Mouse (Mus musculus): ENCODE data around the gene Cxcl1.

Cxcl1 gene

DNA sequence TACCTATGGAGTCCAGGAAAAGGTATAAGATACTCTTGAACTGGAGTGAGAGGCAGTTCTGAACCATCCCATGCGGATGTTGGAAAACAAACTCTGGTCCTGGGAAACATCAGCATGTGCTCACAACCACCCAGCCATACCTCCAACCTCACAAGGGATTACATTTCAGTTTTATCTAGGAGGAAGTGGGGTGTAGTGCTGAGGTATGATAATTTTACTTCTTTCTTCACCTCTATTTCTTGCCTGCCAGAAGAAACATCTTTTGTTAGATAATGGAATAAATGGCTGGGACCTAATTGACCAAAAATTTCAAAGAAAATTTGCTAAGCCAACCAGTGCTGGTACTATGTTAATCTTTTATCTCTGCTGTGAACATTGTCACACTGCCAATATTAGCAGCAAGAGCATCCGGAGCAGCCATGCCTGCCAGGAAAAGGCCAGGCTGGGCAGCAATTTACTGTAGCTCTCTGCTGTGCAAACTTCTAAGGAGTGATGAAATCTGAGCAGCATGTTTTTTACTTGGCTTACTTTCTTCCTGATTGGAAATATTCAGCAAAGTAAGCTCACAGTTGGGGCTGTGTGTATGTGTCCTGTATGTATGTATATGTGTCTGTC is 6.3 kb upstream of the Cxcl1 start:
- intact Hi-C loops (cut with DNase I): no loop called here

DNA sequence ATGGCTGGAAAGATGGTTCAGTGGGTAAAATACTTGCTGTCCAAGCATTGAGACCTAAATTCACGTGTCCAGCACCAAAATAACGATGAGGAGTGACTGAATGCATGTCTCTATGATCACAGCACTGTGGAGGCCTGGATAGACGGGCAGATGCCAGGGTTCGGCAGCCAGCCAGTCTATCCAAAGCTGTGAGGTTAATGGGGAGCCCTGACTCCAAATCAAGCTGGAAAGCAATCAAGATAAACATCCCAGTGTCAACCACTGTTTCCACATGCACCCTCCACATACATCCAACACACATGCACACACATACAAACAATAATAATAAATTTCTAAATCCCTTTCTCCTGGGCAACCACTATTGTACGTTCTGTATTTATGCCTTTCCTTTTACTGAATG is 2.4 kb upstream of the Cxcl1 start:
- intact Hi-C loops (cut with DNase I): no loop called here

DNA sequence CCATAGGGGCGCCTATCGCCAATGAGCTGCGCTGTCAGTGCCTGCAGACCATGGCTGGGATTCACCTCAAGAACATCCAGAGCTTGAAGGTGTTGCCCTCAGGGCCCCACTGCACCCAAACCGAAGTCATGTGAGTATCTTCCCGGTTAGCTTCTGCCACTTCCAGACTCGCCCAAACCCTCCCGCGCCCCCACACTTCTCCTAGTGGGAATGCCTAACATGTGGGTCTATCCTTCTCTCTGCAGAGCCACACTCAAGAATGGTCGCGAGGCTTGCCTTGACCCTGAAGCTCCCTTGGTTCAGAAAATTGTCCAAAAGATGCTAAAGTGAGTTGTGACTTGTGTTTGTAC is 398 bp downstream of the Cxcl1 start:
- intact Hi-C loops (cut with DNase I): loop anchor here (10.0 kb wide), 1 partner anchor 107 kb away; the partner anchor contains the start of gene Cxcl3

DNA sequence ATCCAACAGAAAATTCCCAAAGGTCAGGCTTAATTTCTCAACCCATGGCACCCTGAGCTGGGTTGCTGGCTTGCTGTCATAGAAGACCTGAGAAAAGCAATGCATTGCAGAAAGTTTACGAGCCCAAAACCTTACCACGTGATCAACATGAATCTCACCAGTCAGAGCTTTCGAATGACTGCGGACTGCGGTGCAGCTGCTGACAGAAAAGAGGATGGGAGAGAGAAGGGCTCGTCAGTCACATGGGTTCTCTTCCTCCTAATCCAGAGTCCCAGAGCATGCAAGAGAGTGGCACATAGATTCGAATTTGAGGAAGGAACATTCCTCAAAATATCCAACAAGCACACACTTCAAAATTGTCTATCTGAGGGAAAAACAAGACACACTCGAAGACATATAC is 3.2 kb downstream of the Cxcl1 start:
- intact Hi-C loops (cut with DNase I): loop anchor here (10.0 kb wide), 1 partner anchor 109 kb away; the partner anchor contains the start of gene Cxcl3

DNA sequence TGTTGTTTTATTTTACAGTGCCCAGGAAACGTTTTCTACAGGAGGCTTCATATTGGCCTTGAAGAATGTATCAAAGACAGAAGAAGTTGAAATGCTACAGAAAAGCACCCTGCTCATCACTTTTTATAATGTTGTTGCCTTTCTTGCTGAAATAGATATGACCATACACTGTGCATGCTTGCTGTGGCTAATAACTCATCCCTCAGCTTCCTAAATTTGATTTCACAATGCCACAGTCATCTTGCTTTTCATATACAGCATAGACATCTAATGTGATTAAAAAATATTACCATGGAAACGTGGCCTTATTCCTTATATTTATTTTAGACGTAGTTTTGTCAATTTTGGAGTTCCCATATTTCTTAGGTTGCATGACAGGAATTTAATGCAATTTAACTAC is 6.4 kb downstream of the Cxcl1 start:
- intact Hi-C loops (cut with DNase I): loop anchor here (10.0 kb wide), 1 partner anchor 113 kb away; the partner anchor contains the start of gene Cxcl3

DNA sequence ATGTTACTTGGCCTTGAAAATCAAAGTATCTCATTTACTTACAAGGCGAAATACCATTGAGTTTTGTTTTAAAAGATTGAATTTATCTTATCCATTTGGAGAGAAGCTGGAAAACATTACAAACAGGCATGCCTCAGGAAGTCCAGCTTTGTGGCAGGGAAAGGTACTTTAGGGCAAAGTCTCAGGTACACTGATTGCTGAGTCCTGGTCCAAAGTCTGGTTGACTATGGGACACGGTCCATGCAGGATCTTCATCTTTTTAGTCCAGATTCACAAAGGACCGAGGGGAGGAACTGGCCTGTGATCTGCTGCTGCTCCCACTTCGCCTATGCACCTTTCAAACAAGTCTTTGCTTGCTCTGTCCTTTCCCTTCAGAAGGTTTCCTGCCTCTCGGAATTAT is 8.3 kb downstream of the Cxcl1 start:
- intact Hi-C loops (cut with DNase I): loop anchor here (10.0 kb wide), 1 partner anchor 115 kb away; the partner anchor contains the start of gene Cxcl3

DNA sequence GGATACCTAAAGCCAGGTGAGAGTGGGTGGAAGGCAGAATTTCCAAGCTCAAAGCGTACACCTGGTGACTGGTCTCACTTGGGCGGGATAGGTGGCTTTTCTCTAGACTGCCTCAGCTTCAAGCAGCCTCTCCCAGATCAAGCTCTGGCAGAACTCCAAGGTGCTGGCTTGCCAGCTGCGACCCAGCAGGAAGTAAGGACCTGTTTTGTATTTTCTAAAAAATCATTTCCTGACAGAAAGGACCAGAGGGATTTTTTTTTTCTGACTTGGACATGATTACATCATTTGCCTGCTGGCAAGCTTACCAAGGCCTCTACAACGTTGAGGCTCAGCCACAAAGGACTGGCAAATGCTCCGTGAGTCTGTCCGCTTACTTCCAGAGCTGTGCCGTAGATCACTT is 9.1 kb downstream of the Cxcl1 start:
- intact Hi-C loops (cut with DNase I): no loop called here

DNA sequence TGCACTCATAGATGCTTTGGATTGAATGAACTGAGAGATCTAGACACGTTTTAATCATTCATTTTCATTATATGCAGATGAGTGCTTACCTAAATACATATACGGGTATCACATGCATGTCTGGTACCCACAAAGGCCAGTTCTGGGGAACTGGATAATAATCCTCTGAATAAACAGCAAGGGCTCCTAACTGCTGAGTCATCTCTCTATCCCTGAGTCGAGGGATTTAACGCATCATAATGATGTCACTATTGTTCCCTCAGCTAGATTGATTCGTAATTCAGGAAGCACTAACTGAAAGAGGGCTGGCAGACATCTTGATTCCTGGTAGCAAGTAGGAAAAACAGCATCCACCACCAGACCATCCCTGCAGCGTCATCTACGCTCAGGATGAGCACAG is 9.6 kb downstream of the Cxcl1 start:
- intact Hi-C loops (cut with DNase I): no loop called here

DNA sequence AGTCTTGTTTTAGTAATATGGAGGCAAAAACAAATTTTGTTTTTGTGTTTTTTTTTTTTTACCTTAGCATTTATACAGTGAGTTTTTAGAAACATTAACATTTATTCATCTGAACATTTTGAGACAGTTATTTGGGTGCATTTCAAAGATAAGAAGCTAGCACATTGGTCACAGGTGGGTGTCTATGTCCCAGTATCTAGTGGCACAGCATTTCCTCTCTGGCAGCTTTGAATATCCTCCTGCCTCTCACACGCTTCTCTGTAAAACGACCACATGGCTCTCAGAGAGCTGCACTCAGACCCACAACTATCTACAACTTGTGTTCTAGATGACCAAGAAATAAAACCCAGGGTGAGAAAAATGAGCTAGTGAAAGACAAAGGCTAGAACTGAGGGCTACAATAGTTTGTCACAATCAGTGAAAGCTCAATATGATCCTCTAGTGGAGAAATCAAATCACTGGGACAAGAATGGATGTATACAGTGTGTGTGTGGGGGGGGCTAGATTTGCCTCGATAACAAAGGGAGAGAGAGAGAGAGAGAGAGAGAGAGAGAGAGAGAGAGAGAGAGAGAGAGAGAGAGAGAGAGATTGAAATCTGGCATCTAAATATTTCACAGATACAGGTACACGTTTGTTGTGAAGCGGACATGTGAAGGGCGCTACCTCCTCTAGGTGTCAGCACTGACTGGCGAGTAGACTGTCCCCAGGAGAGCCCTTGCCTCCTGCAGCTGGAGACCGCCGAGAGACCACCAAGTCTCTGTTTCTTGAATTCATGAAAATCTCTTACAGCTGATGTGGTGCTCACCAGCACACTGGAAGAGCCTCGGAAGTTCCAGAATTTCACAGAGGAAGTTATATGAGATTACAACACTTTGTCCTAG is 11.6 kb downstream of the Cxcl1 start:
- intact Hi-C loops (cut with DNase I): no loop called here

DNA sequence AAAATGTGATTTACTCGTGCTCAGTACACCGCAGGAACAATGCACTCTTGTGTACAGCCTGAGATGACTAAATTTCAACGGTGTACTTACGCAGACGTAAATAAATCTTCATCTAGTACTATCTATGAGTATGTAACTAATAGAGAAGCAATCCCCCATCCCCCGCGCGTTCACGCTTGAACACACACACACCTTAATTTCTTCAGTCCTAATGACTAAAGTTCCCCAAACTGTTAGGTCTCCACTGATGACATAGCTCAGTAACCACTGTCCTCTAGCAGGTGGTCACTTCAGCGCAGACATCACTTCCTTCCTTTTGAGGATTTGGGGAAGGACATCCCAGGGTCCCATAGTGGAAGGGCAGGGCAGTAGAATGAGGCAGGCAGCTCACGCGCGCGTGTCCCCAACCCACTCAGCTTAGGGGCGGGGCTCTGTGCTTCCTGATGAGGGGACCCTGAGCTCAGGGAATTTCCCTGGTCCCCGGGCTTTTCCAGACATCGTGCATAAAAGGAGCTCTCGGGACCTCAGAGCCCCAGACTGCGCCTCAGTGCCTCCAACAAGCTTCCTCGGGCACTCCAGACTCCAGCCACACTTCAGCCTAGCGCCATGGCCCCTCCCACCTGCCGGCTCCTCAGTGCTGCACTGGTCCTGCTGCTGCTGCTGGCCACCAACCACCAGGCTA is 12.4 kb downstream of the Cxcl1 start, which contains the start of gene Cxcl2:
Gene Cxcl2, plus strand, starts transcription at position 533 of the 682 bp plus-strand sequence.
- intact Hi-C loops (cut with DNase I): no loop called here

DNA sequence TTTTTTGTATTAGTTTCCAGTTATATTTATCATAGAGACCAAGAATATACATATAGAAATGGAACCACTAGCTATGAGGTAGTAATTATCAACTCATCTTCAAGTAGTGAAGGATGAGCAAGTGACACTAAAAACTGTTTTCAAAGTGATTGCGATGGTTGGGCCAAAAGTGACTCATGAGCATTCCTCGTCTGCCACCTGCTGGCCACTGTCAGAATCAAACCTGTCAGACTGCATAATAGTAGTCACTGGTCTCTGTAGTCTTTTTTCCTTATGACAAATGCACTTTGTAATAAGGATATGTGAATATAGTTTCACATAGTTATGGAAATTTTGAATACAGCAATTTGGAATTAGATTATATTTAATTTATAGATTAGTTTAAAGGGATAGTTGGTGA is 17.9 kb downstream of the Cxcl1 start:
- intact Hi-C loops (cut with DNase I): loop anchor here (2.0 kb wide), 1 partner anchor 246 kb away; no protein-coding TSS in a partner anchor

DNA sequence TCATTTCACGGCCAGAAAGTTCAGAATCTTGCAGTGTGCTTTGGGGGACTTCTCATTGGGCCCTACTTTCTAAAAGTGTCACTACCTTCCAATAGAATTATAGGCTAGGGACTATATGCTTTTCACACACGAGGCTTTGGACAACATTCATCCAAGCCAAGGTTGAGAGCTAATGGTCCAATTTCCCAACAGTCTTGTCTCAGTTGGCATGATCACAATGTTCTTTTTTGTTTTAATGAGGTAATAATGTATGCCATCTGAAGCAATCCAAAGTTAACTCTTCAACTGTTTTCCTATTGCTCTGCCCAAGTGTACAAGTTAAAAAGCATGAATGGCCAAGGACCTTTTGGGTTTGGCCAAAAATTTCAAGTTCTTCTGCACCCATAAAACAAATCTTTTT is 28.5 kb downstream of the Cxcl1 start:
- intact Hi-C loops (cut with DNase I): no loop called here

DNA sequence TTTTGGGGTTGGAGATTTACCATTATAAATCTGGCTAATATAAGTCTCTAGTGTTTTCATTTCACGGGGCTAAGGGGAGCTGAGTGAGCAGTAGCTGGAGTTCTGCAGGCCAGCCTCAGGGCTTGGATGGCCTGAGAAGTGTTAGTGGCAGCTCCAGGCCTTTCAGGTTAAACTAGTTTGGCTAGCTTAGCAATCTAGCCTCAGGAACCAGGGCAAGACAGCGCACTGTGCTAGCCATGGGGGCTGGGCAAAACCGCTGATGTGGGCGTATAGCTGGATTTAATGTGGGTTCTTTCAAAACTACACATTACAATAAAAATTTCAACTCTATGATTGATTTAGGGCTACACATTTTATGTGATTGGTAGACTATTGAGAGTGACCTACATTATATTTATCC is 31.9 kb downstream of the Cxcl1 start:
- intact Hi-C loops (cut with DNase I): no loop called here

DNA sequence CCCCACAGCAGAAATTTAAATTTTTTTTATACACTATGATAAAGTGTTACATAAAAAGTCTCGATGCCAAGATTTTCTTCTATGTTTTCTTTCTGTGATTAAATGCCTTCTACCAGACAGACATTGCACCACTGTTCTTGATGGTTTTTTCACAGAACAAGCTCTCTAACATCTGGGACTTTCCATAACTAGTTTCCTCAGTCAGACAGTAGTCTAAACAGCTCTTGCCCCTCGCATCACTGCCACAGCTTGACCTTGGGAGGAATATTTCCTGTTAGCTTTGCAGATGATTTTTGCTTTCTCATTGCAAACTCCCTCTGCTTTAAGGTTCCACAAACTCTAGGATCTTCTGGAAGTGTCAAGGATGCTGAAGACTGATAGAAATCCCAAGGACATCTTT is 39.5 kb downstream of the Cxcl1 start:
- intact Hi-C loops (cut with DNase I): no loop called here

DNA sequence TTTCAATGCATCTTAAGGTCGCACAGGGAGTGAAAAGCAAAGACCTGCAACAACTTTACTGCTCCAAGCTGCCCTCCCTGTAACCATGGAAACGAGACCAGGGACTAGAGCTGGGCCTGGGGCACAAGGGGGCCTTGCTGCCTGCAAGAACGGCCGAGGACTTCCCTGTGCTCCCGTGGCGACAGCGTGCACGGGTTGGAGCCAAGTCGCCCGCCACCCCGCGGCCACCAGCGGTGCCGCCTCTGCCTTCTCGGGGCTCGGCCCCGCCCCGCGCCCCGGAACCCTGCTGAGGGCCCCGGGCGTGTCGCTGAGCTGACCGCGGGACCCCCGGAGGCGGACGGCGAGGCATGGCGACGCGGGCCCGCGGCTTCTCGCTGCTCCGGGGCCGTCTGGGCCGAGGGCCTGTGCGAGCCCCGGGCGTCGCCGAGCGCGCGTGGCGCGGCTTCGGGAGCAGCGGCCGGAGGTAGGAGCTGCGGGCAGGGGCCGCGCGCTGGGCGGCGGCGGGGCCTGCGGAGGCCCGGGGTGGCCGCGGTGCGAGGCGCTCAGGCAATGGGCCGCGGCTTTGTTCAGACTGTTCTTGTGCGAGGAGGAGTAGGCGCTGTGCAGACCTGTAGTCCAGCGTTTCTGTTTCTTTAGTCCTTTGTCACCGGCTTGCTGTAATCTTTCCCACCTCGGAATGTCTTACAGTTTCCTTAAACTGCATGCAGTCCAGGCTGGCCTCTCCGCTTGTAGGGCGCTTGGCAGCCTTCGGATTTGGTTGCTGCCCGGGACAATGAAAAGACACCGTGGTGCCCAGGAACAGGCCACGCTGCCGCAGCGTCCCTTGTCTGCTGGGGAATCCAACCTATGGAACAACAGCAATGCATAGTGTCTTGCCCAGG is 40.2 kb downstream of the Cxcl1 start, which contains the start of gene Mthfd2l:
Gene Mthfd2l, plus strand, starts transcription at position 147 of the 881 bp plus-strand sequence.
- intact Hi-C loops (cut with DNase I): no loop called here

DNA sequence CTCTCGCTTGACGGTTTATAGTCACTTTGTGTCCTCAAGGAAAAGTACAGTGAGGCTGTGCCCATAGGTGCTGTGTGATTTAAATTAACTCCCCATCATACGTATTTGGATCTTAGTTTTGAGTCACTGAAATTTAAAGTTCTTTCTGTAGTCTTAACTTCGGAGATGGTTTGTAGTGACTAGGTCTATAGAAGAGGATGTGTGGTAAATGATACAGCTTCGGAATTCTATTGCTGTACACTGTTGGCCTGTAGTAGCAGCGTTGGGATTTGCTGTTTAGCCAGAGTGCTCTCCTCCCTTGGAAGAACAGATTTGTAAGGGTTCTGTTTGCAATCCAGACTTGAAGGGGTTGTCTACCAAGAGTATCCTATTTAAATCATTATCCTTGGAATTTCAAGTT is 40.9 kb downstream of the Cxcl1 start:
- intact Hi-C loops (cut with DNase I): no loop called here

DNA sequence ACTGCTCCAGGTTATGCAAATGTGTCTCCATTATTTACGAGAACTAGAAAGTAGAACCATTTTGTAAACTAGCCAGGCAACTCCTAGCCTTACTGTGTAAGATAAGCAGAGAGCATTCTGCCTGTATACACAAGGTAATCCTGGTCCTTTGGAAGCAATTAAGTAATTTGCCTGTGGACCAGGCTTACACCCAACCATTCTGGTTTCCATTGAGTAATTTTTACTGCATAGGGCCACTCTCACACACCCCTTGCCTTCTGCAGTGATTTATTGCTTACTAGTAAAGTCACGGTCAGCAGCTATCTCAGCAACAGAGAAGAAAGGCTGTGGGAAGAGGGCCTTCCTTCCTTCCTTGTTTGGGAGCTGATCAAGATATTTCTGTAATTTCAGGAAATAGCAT is 45.7 kb downstream of the Cxcl1 start:
- intact Hi-C loops (cut with DNase I): no loop called here

Measured in adrenal gland (tissue).